Comparison of ENCODE assay signal across 19 mouse cellular contexts in the genomic region with DNA sequence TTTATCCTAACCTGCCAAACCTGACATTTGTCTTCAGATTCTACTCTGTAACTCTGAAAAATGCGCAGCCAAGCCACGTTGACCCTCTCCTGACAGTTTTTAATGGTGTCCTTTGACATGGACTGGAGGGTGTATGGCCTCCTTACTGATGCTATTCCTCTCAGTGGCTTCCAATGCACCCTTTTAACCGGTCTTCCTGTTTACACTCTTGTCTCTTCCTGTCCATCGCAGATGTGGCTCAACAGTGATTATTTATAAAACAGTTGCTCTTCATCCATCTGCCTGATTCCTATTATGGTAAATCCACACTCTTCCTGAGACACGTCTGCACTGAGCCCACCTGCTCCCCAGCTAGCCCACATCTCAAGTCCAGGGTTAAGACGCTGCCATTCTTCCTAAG. TPM values are rescaled to one million over a fixed set of nuclear protein-coding genes. Genes with fewer than 3 reads are reported as not detected.
DNase-seq lines count a peak whose midpoint lies in the region; ATAC-seq and TF ChIP-seq lines count a peak whose summit lies in the region.
"Had no signal": no experiment of that assay in that cellular context is flagged by ENCODE, and none has a peak within 500 bp of the region (broad histone marks: within the 10 kb centered on the region; RNA-seq: fewer than 3 reads in every experiment).

No protein-coding gene starts in this region.

- H3K4me2 ChIP-seq in kidney, embryonic 15.5 days = no peak overlapping the region
- H3K4me2 ChIP-seq in lung, postnatal 0 days (replicated peaks; ENCODE audit: low read depth, low read length) = no peak overlapping the region
- H3K4me2 ChIP-seq: forebrain, embryonic 13.5 days; hindbrain, embryonic 14.5 days had no signal

- peak; percentile 54; the same call in 1 of the 2 replicates for TF ChIP-seq EP300 in lung, postnatal 0 days (IDR thresholded peaks at IDR 0.05)

- H3K4me1 ChIP-seq in kidney, adult 2 months (ENCODE audit: control insufficient read depth, insufficient read depth, low read length) = peaks cover 11% of the 10 kb centered on the region; the same call in 1 of the 2 replicates
- H3K4me1 ChIP-seq in kidney, embryonic 15.5 days = peaks cover 32% of the 10 kb centered on the region
- peaks cover 3% of the 10 kb centered on the region for H3K4me1 ChIP-seq in lung, postnatal 0 days (ENCODE audit: insufficient read depth, low read depth, low read length)
- peaks cover 23% of the 10 kb centered on the region for H3K4me1 ChIP-seq in brown adipose tissue, adult 24 weeks (ENCODE audit: control insufficient read depth, insufficient read depth, insufficient read length, low read length)

- DNase-seq in gastrocnemius, adult 2 months = no peak
- no peak for DNase-seq in gastrocnemius, postnatal 14 days
- DNase-seq in kidney, adult 2 months = peak; percentile 49
- DNase-seq in lung, postnatal 0 days (ENCODE audit: low spot score) = no peak
- DNase-seq in lung, postnatal 25 days (ENCODE audit: low spot score) = no peak
- DNase-seq: adrenal gland, adult 8-10 months; adrenal gland, postnatal 25 days; cerebellum, adult 18-20 months; cerebellum, adult 9-10 months; cerebellum, postnatal 14 days; gastrocnemius, postnatal 25 days had no signal

- TF ChIP-seq CTCF in gastrocnemius, adult 2 months (IDR thresholded peaks at IDR 0.05) = no peak
- no peak for TF ChIP-seq CTCF in kidney, adult 2 months (conservative IDR thresholded peaks at IDR 0.05; ENCODE audit: insufficient read depth, insufficient read length, low read depth, low read length)
- TF ChIP-seq CTCF in lung, postnatal 0 days (IDR thresholded peaks at IDR 0.05) = no peak

- no peaks in the 10 kb centered on the region for H3K9me3 ChIP-seq in kidney, embryonic 15.5 days (replicated peaks)
- no peaks in the 10 kb centered on the region for H3K9me3 ChIP-seq in lung, postnatal 0 days (ENCODE audit: low read length)

- H3K27ac ChIP-seq in gastrocnemius, adult 2 months = peak overlapping the region; percentile 51
- H3K27ac ChIP-seq in kidney, adult 2 months (ENCODE audit: insufficient read depth, low read depth, low read length) = peak overlapping the region; percentile 47; the same call in 1 of the 2 replicates
- H3K27ac ChIP-seq in kidney, embryonic 15.5 days = no peak overlapping the region
- no peak overlapping the region for H3K27ac ChIP-seq in lung, postnatal 0 days (ENCODE audit: low read length)
- H3K27ac ChIP-seq in brown adipose tissue, adult 24 weeks (replicated peaks; ENCODE audit: low read depth, low read length) = peak overlapping the region; percentile 65
- H3K27ac ChIP-seq: forebrain, embryonic 10.5 days; forebrain, embryonic 13.5 days; hindbrain, embryonic 14.5 days; hindbrain, postnatal 0 days had no signal

- H3K27me3 ChIP-seq in kidney, adult 2 months (replicated peaks; ENCODE audit: control insufficient read depth, insufficient read depth, low read length) = no peaks in the 10 kb centered on the region
- no peaks in the 10 kb centered on the region for H3K27me3 ChIP-seq in kidney, embryonic 15.5 days
- no peaks in the 10 kb centered on the region for H3K27me3 ChIP-seq in lung, postnatal 0 days (replicated peaks; ENCODE audit: insufficient read depth, low read length)
- H3K27me3 ChIP-seq: forebrain, embryonic 13.5 days had no signal

- H3K36me3 ChIP-seq in kidney, adult 2 months (ENCODE audit: control insufficient read depth, insufficient read depth, low read length) = peaks cover 6% of the 10 kb centered on the region
- peaks cover 30% of the 10 kb centered on the region for H3K36me3 ChIP-seq in kidney, embryonic 15.5 days
- H3K36me3 ChIP-seq in lung, postnatal 0 days (ENCODE audit: insufficient read depth, low read length) = no peaks in the 10 kb centered on the region; the same call in 1 of the 2 replicates

- TF ChIP-seq POLR2A in kidney, adult 2 months (IDR thresholded peaks at IDR 0.05; ENCODE audit: low read depth, low read length) = no peak

- H3K4me3 ChIP-seq in gastrocnemius, adult 2 months = no peak overlapping the region
- H3K4me3 ChIP-seq in kidney, adult 2 months (ENCODE audit: insufficient read depth, low read depth, low read length) = no peak overlapping the region
- H3K4me3 ChIP-seq in kidney, embryonic 15.5 days (replicated peaks) = no peak overlapping the region
- H3K4me3 ChIP-seq in lung, postnatal 0 days (ENCODE audit: low read depth, low read length) = no peak overlapping the region
- H3K4me3 ChIP-seq in brown adipose tissue, adult 24 weeks (ENCODE audit: insufficient read depth, low read depth, low read length) = no peak overlapping the region
- H3K4me3 ChIP-seq: forebrain, embryonic 10.5 days; forebrain, embryonic 13.5 days had no signal

- intact Hi-C loops in gastrocnemius, adult 2 months (cut with DNase I) = loop anchor here (10.0 kb wide), 1 partner anchor 271 kb away; a partner anchor contains a TSS
- intact Hi-C loops in gastrocnemius, postnatal 14 days (cut with DNase I; ENCODE audit: low total_unique reads) = no loop called here

- 64% methylated on average over 6 of the region's 6 CpGs for WGBS in kidney, adult 2 months
- WGBS in kidney, embryonic 15.5 days = 75% methylated on average over 6 of the region's 6 CpGs
- WGBS in lung, postnatal 0 days = 55% methylated on average over 6 of the region's 6 CpGs

- H3K9ac ChIP-seq in kidney, embryonic 15.5 days = no peak overlapping the region
- H3K9ac ChIP-seq in lung, postnatal 0 days (replicated peaks; ENCODE audit: low read depth) = no peak overlapping the region
- H3K9ac ChIP-seq: forebrain, embryonic 13.5 days; hindbrain, embryonic 14.5 days had no signal

- ATAC-seq in kidney, embryonic 15.5 days (replicated peaks; ENCODE audit: low FRiP score) = no peak
- ATAC-seq in lung, postnatal 0 days = no peak
- ATAC-seq: activated CD4-positive, CD25-positive, alpha-beta regulatory T cell, adult 4 months; forebrain, embryonic 13.5 days; forebrain, embryonic 16.5 days; hindbrain, postnatal 0 days had no signal

RNA-seq across cellular contexts. Expression of a gene that starts 4.0 kb away (rescaled TPM):
- 10 to 100 TPM; 10.5 to 10.7 TPM for total RNA-seq in gastrocnemius, adult 2 months (2021)
- total RNA-seq in gastrocnemius, postnatal 14 days (2021) = 10 to 100 TPM; 10.1 to 12.2 TPM
- 29.0 and 32.3 TPM in 2 replicates for polyA plus RNA-seq in kidney, adult 2 months (2012; rRNA removed)
- 5.7 and 6.5 TPM in 2 replicates for polyA plus RNA-seq in kidney, embryonic 15.5 days (2015; fragmentation: Nextera tagmentation; extraction: Ambion mirVana)
- polyA plus RNA-seq in lung, postnatal 0 days (2015; fragmentation: Nextera tagmentation; extraction: Ambion mirVana) = 5.4 and 5.9 TPM in 2 replicates
- 3.8 and 6.6 TPM in 2 replicates for polyA plus RNA-seq in brown adipose tissue, adult 24 weeks (2012; ENCODE audit: insufficient read depth, insufficient read length, missing spikeins)

RNA-seq across cellular contexts. Expression of a gene that starts 15.7 kb away (rescaled TPM):
- total RNA-seq in gastrocnemius, adult 2 months (2021) = 1 to 10 TPM; 2.6 to 3.3 TPM
- 1 to 10 TPM; 3.0 to 4.6 TPM for total RNA-seq in gastrocnemius, postnatal 14 days (2021)
- 3.8 and 7.4 TPM in 2 replicates for polyA plus RNA-seq in kidney, adult 2 months (2012; rRNA removed)
- 7.0 and 9.2 TPM in 2 replicates for polyA plus RNA-seq in kidney, embryonic 15.5 days (2015; fragmentation: Nextera tagmentation; extraction: Ambion mirVana)
- polyA plus RNA-seq in lung, postnatal 0 days (2015; fragmentation: Nextera tagmentation; extraction: Ambion mirVana) = 8.7 and 8.9 TPM in 2 replicates
- 5.0 and 6.2 TPM in 2 replicates for polyA plus RNA-seq in brown adipose tissue, adult 24 weeks (2012; ENCODE audit: insufficient read depth, insufficient read length, missing spikeins)
- total RNA-seq: hindbrain, postnatal 0 days had no signal

RNA-seq across cellular contexts. Expression of a gene that starts 15.8 kb away (rescaled TPM):
- total RNA-seq in gastrocnemius, adult 2 months (2021) = 10 to 100 TPM in 1 of 2 experiments, 1 to 10 TPM in 1; 7.8 to 12.9 TPM
- total RNA-seq in gastrocnemius, postnatal 14 days (2021) = 10 to 100 TPM; 26.1 to 28.0 TPM
- polyA plus RNA-seq in kidney, adult 2 months (2012; rRNA removed) = 16.5 and 17.9 TPM in 2 replicates
- polyA plus RNA-seq in kidney, embryonic 15.5 days (2015; fragmentation: Nextera tagmentation; extraction: Ambion mirVana) = 23.0 and 26.8 TPM in 2 replicates
- polyA plus RNA-seq in lung, postnatal 0 days (2015; fragmentation: Nextera tagmentation; extraction: Ambion mirVana) = 22.0 and 30.1 TPM in 2 replicates
- 19.8 and 21.6 TPM in 2 replicates for polyA plus RNA-seq in brown adipose tissue, adult 24 weeks (2012; ENCODE audit: insufficient read depth, insufficient read length, missing spikeins)

Comparison
In these comparisons a context has a peak if more than half of its experiments do, and no peak if none do; other contexts are left out.
1. H3K27ac ChIP-seq: peak in gastrocnemius, adult 2 months (single experiment), kidney, adult 2 months (single experiment) and brown adipose tissue, adult 24 weeks (single experiment); none in kidney, embryonic 15.5 days (single experiment) and lung, postnatal 0 days (single experiment).